Mouse (Mus musculus) kidney, adult 2 months (tissue): ENCODE measurements around the gene Cd5.

Source experiments
- CTCF ChIP-seq: fragments of 200-500 bp; conservative IDR thresholded peaks from 2 replicates; pipeline ENCODE4 v1.5.1; 2011; ENCODE audit warnings: low read depth, mild to moderate bottlenecking, control low read depth, low read length, moderate library complexity, mixed read lengths; ENCODE audit not compliant: insufficient read depth, insufficient read length
- POLR2A ChIP-seq: fragments of 200-500 bp; IDR thresholded peaks from one replicate; pipeline ENCODE4 v1.6.1; 2011; ENCODE audit warnings: low read depth, low read length, control low read depth

GRCm38 (mm10) chr19:10678772-10679067, 60.1 kb downstream of the Cd5 start:
- TF ChIP-seq CTCF: no peak
- TF ChIP-seq POLR2A: no peak
